Mouse (Mus musculus) hindbrain, postnatal 0 days (tissue): Measurements from ENCODE around the gene Tbc1d16. TPM values are rescaled to one million over a fixed set of nuclear protein-coding genes. Genes with fewer than 3 reads are reported as not detected.
"Not testable (repeated sequence)": the region's sequence is repeated elsewhere in the genome, so short reads cannot be mapped to it uniquely, and the experiment has no call there.

ENCODE experiments used
- ATAC-seq: fragments of 200-750 bp; cut with Nextera tagmentation; 2 replicates; pipeline ENCODE4 v1.8.0; 2017; ENCODE audit warnings: mild to moderate bottlenecking, moderate TSS enrichment, moderate library complexity
- DNase-seq: peaks from one replicate; pipeline ENCODE4 v3.0.0-alpha.2; 2015; ENCODE audit warnings: low spot score
- H3K27ac ChIP-seq: fragments of 300-500 bp; sonication (generic); 2 replicates; pipeline ENCODE4 v1.5.1; 2014; ENCODE audit warnings: mild to moderate bottlenecking
- H3K27me3 ChIP-seq: fragments of 300-500 bp; sonication (generic); 2 replicates; pipeline ENCODE4 v1.6.1; 2014; ENCODE audit warnings: low read length, mixed read lengths; ENCODE audit not compliant: insufficient read depth
- H3K36me3 ChIP-seq: fragments of 300-500 bp; sonication (generic); 2 replicates; pipeline ENCODE4 v1.6.1; 2014; ENCODE audit warnings: low read length, mixed read lengths; ENCODE audit not compliant: insufficient read depth
- H3K4me1 ChIP-seq: fragments of 300-500 bp; sonication (generic); 2 replicates; pipeline ENCODE4 v1.6.1; 2014; ENCODE audit warnings: antibody characterized with exemption, low read length, mixed read lengths; ENCODE audit not compliant: insufficient read depth
- H3K4me2 ChIP-seq: fragments of 300-500 bp; sonication (generic); 2 replicates; pipeline ENCODE4 v1.6.1; 2014; ENCODE audit warnings: low read depth, mild to moderate bottlenecking, low read length, moderate library complexity, mixed read lengths
- H3K4me3 ChIP-seq: fragments of 300-500 bp; sonication (generic); 2 replicates; pipeline ENCODE4 v1.5.1; 2014; ENCODE audit warnings: low read length
- H3K9ac ChIP-seq: fragments of 300-500 bp; sonication (generic); replicated peaks from 2 replicates; pipeline ENCODE4 v1.6.1; 2014; ENCODE audit warnings: mild to moderate bottlenecking, low read length, moderate library complexity, mixed read lengths
- H3K9me3 ChIP-seq: fragments of 300-500 bp; sonication (generic); 2 replicates; pipeline ENCODE4 v1.6.1; 2016; ENCODE audit warnings: low read length, mixed read lengths
- CTCF ChIP-seq: IDR thresholded peaks from 2 replicates; pipeline ENCODE4 v1.5.1; 2016; ENCODE audit warnings: antibody characterized with exemption, control low read depth, low read depth
- WGBS: fragments of 180-500 bp; shearing (Covaris S2); extraction: QIAGEN DNeasy Blood & Tissue Kit; methylation state at CpG from one replicate; pipeline ENCODE4 v1.1.7; 2014; 5-methylcytosine and 5-hydroxymethylcytosine counted together
- microRNA-seq, 2 experiments: library from miRNA; unstranded; fragments of <30 nt; microRNA quantifications; one replicate each; pipeline ENCODE4; 2016
- polyA plus RNA-seq: library from polyadenylated mRNA; unstranded; fragments of >200 nt; fragmentation: Nextera tagmentation; extraction: Ambion mirVana; gene quantifications from 2 replicates; pipeline ENCODE4 v1.2.1, GENCODE M21; 2015
- total RNA-seq: library from RNA; depleted of rRNA; stranded (reverse); fragments of >200 nt; gene quantifications from 2 replicates; pipeline ENCODE4 v1.2.3, GENCODE M21; 2014; rRNA removed

The Tbc1d16 gene
- total and polyA plus RNA-seq, 2 experiments from 2014 or later: 42.1 to 161 TPM

- Histone ChIP-seq H3K36me3 (no peaks in the 10 kb centered on the region), H3K4me2 (no peak overlapping the region), H3K27ac (0 out of 2 replicates have a peak overlapping the region, but pooled peaks have one; percentile 15), H3K9ac (no peak overlapping the region), H3K9me3 (no peaks in the 10 kb centered on the region), H3K4me1 (no peaks in the 10 kb centered on the region; the same call in 1 of the 2 replicates), H3K27me3 (no peaks in the 10 kb centered on the region), H3K4me3 (no peak overlapping the region)
- no peak for TF ChIP-seq CTCF
- 55% methylated on average over 8 of the region's 8 CpGs for WGBS
- DNase-seq (no peak), ATAC-seq (peak; percentile 12; the same call in 1 of the 2 replicates)
Observed at GRCm38 (mm10) chr11:119105748-119106147, 122.6 kb downstream of the Tbc1d16 start.

GRCm38 (mm10) chr11:119105071-119105609, 123.2 kb downstream of the Tbc1d16 start:
- H3K4me3 ChIP-seq: no peak overlapping the region
- no peaks in the 10 kb centered on the region for H3K36me3 ChIP-seq
- H3K4me2 ChIP-seq: no peak overlapping the region
- no peaks in the 10 kb centered on the region for H3K27me3 ChIP-seq
- no peaks in the 10 kb centered on the region; the same call in 1 of the 2 replicates for H3K4me1 ChIP-seq
- TF ChIP-seq CTCF: no peak
- ATAC-seq: no peak
- WGBS: 67% methylated on average over 7 of the region's 7 CpGs
- DNase-seq: no peak
- no peak overlapping the region for H3K27ac ChIP-seq
- H3K9ac ChIP-seq: no peak overlapping the region
- H3K9me3 ChIP-seq: no peaks in the 10 kb centered on the region

- no peaks in the 10 kb centered on the region for H3K27me3 ChIP-seq
- no peak overlapping the region for H3K9ac ChIP-seq
- DNase-seq: no peak
- 83% methylated on average over 3 of the region's 3 CpGs for WGBS
- H3K36me3 ChIP-seq: no peaks in the 10 kb centered on the region
- H3K4me3 ChIP-seq: no peak overlapping the region
- H3K9me3 ChIP-seq: no peaks in the 10 kb centered on the region
- no peak overlapping the region for H3K27ac ChIP-seq
- H3K4me2 ChIP-seq: no peak overlapping the region
- no peak for ATAC-seq
- TF ChIP-seq CTCF: no peak
- H3K4me1 ChIP-seq: no peaks in the 10 kb centered on the region; the same call in 1 of the 2 replicates
Observed at GRCm38 (mm10) chr11:119103991-119104390, 124.3 kb downstream of the Tbc1d16 start.

GRCm38 (mm10) chr11:119100355-119100754, 127.9 kb downstream of the Tbc1d16 start:
- not testable (repeated sequence) for H3K27ac ChIP-seq, H3K36me3 ChIP-seq, ATAC-seq, H3K4me3 ChIP-seq, H3K9me3 ChIP-seq, H3K27me3 ChIP-seq, DNase-seq, H3K4me1 ChIP-seq, H3K9ac ChIP-seq, H3K4me2 ChIP-seq
- 69% methylated on average over 4 of the region's 4 CpGs for WGBS

- no peak overlapping the region for H3K4me3 ChIP-seq
- H3K36me3 ChIP-seq: no peaks in the 10 kb centered on the region
- H3K4me2 ChIP-seq: no peak overlapping the region
- H3K27me3 ChIP-seq: no peaks in the 10 kb centered on the region
- H3K27ac ChIP-seq: no peak overlapping the region
- no peaks in the 10 kb centered on the region for H3K9me3 ChIP-seq
- WGBS: 63% methylated on average over 4 of the region's 4 CpGs
- H3K9ac ChIP-seq: no peak overlapping the region
- ATAC-seq: no peak
- H3K4me1 ChIP-seq: no peaks in the 10 kb centered on the region
- no peak for DNase-seq
- TF ChIP-seq CTCF: no peak
Observed at GRCm38 (mm10) chr11:119098202-119098601, 130.1 kb downstream of the Tbc1d16 start.

- no peak overlapping the region for H3K27ac ChIP-seq
- WGBS: 56% methylated on average over 3 of the region's 3 CpGs
- DNase-seq (no peak), ATAC-seq (no peak)
- peaks cover 8% of the 10 kb centered on the region for H3K4me1 ChIP-seq
- TF ChIP-seq CTCF: no peak
- no peaks in the 10 kb centered on the region for H3K9me3 ChIP-seq
- H3K4me2 ChIP-seq: no peak overlapping the region
- no peak overlapping the region for H3K4me3 ChIP-seq
- no peak overlapping the region for H3K9ac ChIP-seq
- H3K27me3 ChIP-seq: no peaks in the 10 kb centered on the region
- no peaks in the 10 kb centered on the region for H3K36me3 ChIP-seq
Observed at GRCm38 (mm10) chr11:119095441-119095840, 132.9 kb downstream of the Tbc1d16 start.

- no peak for TF ChIP-seq CTCF
- WGBS: 86% methylated on average over 1 of the region's 1 CpGs
Observed at GRCm38 (mm10) chr11:119093322-119093721, 135.0 kb downstream of the Tbc1d16 start.

More at GRCm38 (mm10) chr11:119093322-119093721, 135.0 kb downstream of the Tbc1d16 start:
- no peaks in the 10 kb centered on the region for H3K36me3 ChIP-seq
- H3K27me3 ChIP-seq: peaks cover 12% of the 10 kb centered on the region
- no peak for ATAC-seq
- DNase-seq: no peak
- H3K9ac ChIP-seq: no peak overlapping the region
- H3K4me1 ChIP-seq: peaks cover 19% of the 10 kb centered on the region
- H3K9me3 ChIP-seq: no peaks in the 10 kb centered on the region
- H3K4me2 ChIP-seq: no peak overlapping the region
- H3K27ac ChIP-seq: no peak overlapping the region
- no peak overlapping the region for H3K4me3 ChIP-seq

Small RNA genes within 50 kb of the gene (microRNA-seq; reads per million reads assigned to microRNA genes)
- gene Mir6934: 3.9 to 5.0 reads per million in 2 experiments

Other genes starting within 250 kb of the Tbc1d16 start
- not detected in 2 replicates for gene Enpp7, start 240.3 kb downstream of the Tbc1d16 start, total RNA-seq
- not detected in 2 replicates for gene Enpp7, start 240.3 kb downstream of the Tbc1d16 start, polyA plus RNA-seq
- 14.6 and 18.9 TPM in 2 replicates for gene Cbx2, start 205.5 kb downstream of the Tbc1d16 start, total RNA-seq
- 7.0 and 7.4 TPM in 2 replicates for gene Cbx2, start 205.5 kb downstream of the Tbc1d16 start, polyA plus RNA-seq
- 10.0 and 11.4 TPM in 2 replicates for gene Cbx8, start 187.5 kb downstream of the Tbc1d16 start, total RNA-seq
- 6.5 and 7.6 TPM in 2 replicates for gene Cbx8, start 187.5 kb downstream of the Tbc1d16 start, polyA plus RNA-seq
- 33.6 and 41.3 TPM in 2 replicates for gene Cbx4, start 142.3 kb downstream of the Tbc1d16 start, total RNA-seq
- 22.4 and 23.7 TPM in 2 replicates for gene Cbx4, start 142.3 kb downstream of the Tbc1d16 start, polyA plus RNA-seq
- gene Ccdc40, start 73 bp upstream of the Tbc1d16 start, total RNA-seq: 11.5 and 12.5 TPM in 2 replicates
- 9.7 and 10.3 TPM in 2 replicates for gene Ccdc40, start 73 bp upstream of the Tbc1d16 start, polyA plus RNA-seq
- 223 and 230 TPM in 2 replicates for gene Gaa, start 39.4 kb upstream of the Tbc1d16 start, total RNA-seq
- 123 and 128 TPM in 2 replicates for gene Gaa, start 39.4 kb upstream of the Tbc1d16 start, polyA plus RNA-seq
- 144 and 154 TPM in 2 replicates for gene Eif4a3, start 71.6 kb upstream of the Tbc1d16 start, total RNA-seq
- gene Eif4a3, start 71.6 kb upstream of the Tbc1d16 start, polyA plus RNA-seq: 248 and 258 TPM in 2 replicates
- gene Card14, start 79.3 kb upstream of the Tbc1d16 start, total RNA-seq: 1.7 and 1.9 TPM in 2 replicates
- 0.72 and 0.81 TPM in 2 replicates for gene Card14, start 79.3 kb upstream of the Tbc1d16 start, polyA plus RNA-seq
- 4.8 and 8.5 TPM in 2 replicates for gene Sgsh, start 127.0 kb upstream of the Tbc1d16 start, total RNA-seq
- 5.0 and 6.2 TPM in 2 replicates for gene Sgsh, start 127.0 kb upstream of the Tbc1d16 start, polyA plus RNA-seq
- 6.7 and 9.6 TPM in 2 replicates for gene Slc26a11, start 127.1 kb upstream of the Tbc1d16 start, total RNA-seq
- 5.4 and 5.7 TPM in 2 replicates for gene Slc26a11, start 127.1 kb upstream of the Tbc1d16 start, polyA plus RNA-seq
- gene Rnf213, start 164.6 kb upstream of the Tbc1d16 start, total RNA-seq: 8.7 and 9.0 TPM in 2 replicates
- gene Rnf213, start 164.6 kb upstream of the Tbc1d16 start, polyA plus RNA-seq: 0.94 and 1.5 TPM in 2 replicates